Mouse (Mus musculus): Measurements from ENCODE around the gene Nek9. TPM values are rescaled to one million over a fixed set of nuclear protein-coding genes. Genes with fewer than 3 reads are reported as not detected.

The Nek9 gene
- total RNA-seq, 2 experiments from 2014 or later, result 25.1 to 26.4 TPM

DNA sequence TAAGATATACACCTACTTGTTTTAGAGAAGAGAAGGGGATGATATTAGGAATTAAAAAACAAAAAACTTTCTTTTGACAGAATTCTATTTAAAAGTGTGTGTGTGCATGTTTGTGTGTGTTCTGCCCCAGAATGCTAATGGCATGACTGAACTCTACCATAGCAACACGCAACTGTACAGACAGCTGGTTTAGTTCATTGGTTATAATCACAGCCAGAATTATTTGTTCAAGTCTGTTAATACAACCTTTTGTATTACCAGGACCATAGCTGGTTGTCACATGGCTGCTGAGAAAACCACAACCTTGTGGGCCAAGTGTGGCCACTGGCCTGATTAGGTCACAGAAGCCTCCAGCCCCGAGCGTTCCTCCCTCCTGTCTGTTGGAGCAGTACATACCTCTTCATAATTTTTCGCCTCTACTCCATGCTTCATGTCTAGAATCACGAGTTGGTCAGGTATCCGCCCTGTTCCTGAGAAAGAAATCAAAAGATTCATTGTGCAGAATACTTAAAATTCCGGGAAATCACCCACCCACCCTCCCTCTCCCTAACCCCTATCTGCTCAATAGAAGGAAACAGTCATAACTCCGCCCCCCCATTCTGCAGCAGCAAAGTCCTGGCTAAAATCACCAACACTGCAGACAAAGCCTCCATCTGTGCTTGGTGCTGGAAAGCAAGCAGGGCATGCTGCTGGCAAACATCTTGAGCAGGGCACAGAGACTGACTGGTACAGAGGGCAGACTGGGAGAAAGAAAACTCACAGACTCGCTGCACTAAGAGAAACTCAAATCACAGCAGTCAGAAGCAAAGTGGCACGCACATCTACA, 11.5 kb upstream of the Nek9 start:
- intact Hi-C loops (cut with DNase I), result loop anchor here (5.0 kb wide), 1 partner anchor 122 kb away; the partner anchor contains the start of gene Fos

GRCm38 (mm10) chr12:85348338-85348737, 9.2 kb upstream of the Nek9 start:
- intact Hi-C loops (cut with DNase I), result loop anchor here (5.0 kb wide), 1 partner anchor 314 kb away; no protein-coding TSS in a partner anchor

More for the DNA sequence above, 11.5 kb upstream of the Nek9 start:
- peak; percentile 63 to 66 for DNase-seq (ENCODE audit: low spot score in 2 of 2)

DNA sequence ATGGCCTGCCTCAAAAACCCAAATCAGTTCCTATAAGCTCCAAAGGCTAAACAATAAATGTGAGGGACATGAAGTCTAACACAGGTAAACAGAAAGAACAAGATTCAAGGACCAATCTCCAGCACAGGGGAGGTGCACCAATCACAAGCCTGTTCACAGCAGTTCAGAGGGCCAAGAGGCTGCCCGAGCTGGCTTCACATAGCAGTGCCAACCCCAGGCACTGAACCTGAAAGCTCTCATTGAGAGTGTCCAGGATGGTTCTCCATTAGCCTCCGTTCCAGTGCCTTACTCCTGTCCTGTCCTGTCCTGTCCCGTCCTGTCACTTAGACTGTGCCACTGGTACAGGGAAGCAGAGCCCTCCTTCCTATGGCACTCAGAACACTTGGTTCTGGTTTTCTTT, 8.0 kb upstream of the Nek9 start:
- intact Hi-C loops (cut with DNase I), result loop anchor here (2.0 to 5.0 kb wide), 2 partner anchors 140 to 315 kb away; no protein-coding TSS in a partner anchor
- no peak for DNase-seq (ENCODE audit: low spot score in 2 of 2)

More at GRCm38 (mm10) chr12:85348338-85348737, 9.2 kb upstream of the Nek9 start:
- no peak for DNase-seq (ENCODE audit: low spot score in 2 of 2)

- intact Hi-C loops (cut with DNase I), result loop anchor here (2.0 to 5.0 kb wide), 2 partner anchors 140 to 316 kb away; no protein-coding TSS in a partner anchor
- DNase-seq (ENCODE audit: low spot score in 2 of 2), result peak; percentile 70 to 77
These were observed 7.2 kb upstream of the Nek9 start for GRCm38 (mm10) chr12:85346374-85346773.

DNA sequence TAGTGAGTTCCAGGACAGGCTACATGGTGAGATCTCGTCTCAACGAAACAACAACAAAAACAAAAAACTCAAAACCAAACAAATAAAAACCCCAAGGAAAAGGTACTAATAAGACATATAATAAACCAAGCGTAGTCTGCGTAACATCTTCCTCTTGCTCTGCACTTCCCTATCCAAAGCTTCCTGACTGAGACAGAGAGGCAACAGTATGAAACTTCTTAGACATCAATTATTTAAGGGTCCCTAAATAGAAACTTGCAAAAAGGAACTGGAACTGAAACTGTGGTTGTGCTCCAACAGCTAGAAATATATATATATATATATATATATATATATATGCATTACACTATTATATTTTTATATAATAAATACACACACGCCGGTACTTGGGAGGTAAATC, 6.4 kb upstream of the Nek9 start:
- DNase-seq (ENCODE audit: low spot score in 2 of 2), result no peak
- intact Hi-C loops (cut with DNase I), result loop anchor here (5.0 kb wide), 1 partner anchor 317 kb away; no protein-coding TSS in a partner anchor

DNA sequence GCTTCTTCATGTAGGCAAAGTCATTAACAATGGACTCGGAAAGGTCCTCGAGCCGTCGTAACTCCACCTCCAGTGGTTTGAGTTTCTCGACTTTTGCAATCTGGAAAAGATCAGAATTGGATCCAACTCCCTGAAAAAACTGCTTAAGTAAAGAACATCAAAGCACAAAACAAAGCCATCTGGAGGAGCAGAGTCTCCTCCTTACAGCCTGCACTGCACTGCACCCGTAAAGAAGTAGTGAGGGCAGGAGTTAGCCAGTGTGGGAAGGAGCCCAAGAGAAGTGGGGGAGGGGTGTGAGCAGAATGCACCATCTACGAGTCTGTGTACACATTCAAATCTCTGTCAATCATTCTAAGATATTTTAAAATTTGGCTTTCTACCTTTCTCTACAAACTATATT, 5.1 kb upstream of the Nek9 start:
- DNase-seq (ENCODE audit: low spot score in 2 of 2), result no peak
- intact Hi-C loops (cut with DNase I), result no loop called here

DNA sequence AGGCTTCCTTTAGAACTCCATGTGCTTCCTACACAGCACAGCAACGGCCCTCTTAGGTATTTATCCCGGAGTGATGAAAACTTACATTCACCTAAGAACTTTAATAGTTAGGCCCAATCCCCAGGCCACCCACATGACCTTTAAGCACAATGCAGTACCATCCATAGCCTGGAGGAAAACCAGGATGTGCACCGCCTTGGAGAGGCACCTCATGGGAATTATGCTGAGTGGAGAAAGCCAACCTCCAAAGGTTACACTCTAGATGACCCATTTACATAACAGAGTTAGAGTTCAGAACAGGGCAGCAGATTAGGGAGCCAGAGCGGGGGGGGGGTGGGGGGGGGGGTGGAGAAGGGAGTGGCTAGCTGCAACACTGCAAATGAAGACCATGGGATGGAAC, 3.1 kb upstream of the Nek9 start:
- DNase-seq (ENCODE audit: low spot score in 2 of 2), result no peak
- intact Hi-C loops (cut with DNase I), result no loop called here

GRCm38 (mm10) chr12:85341131-85341530, 2.0 kb upstream of the Nek9 start:
- intact Hi-C loops (cut with DNase I), result loop anchor here (2.0 kb wide), 1 partner anchor 152 kb away; no protein-coding TSS in a partner anchor
- peak; percentile 59 to 83 for DNase-seq (ENCODE audit: low spot score in 2 of 2)

DNA sequence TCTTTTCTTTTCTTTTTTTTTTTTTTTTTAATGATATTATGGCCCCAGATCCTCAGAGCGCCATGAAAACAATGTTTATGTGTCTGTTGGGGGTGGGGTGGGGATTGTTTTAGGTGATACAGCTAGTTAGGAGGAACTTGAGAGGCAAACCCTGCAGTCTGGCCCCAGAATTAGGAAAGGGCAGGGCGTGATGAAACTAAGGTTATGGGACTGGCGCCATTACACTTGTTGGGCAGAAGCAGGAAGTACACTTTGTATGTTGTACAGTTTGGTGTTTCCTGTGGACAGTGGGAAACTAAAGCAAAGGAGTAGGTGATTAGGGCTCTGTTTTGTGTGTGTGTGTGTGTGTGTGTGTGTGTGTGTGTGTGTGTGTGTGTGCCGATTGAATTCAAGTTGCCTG, 785 bp upstream of the Nek9 start:
- intact Hi-C loops (cut with DNase I), result loop anchor here (2.0 kb wide), 1 partner anchor 153 kb away; no protein-coding TSS in a partner anchor
- DNase-seq (ENCODE audit: low spot score in 2 of 2), result no peak

DNA sequence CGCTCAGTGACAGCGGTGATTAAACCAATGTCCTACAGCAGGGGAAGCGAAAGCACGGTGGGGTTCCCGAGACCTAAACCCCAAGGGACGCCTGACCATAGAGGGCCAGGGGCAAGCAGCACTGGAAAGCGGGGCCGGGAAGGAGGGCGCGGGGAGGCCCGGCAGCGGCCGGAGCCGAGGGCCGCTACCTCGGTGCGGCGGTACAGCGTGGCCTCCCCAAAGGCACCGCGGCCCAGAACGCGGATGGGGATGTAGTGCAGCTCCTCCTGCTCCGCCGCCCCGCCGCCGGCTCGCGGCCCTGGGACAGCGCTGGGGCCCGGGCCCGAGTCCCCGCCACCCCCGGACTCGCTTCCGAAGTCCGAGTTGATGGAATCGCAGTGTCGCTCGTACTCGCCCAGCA, 347 bp downstream of the Nek9 start:
- intact Hi-C loops (cut with DNase I), result no loop called here
- DNase-seq (ENCODE audit: low spot score in 2 of 2), result no peak

- DNase-seq (ENCODE audit: low spot score in 2 of 2), result no peak
- intact Hi-C loops (cut with DNase I), result no loop called here
These were observed 1.4 kb downstream of the Nek9 start for GRCm38 (mm10) chr12:85337567-85338311.

DNA sequence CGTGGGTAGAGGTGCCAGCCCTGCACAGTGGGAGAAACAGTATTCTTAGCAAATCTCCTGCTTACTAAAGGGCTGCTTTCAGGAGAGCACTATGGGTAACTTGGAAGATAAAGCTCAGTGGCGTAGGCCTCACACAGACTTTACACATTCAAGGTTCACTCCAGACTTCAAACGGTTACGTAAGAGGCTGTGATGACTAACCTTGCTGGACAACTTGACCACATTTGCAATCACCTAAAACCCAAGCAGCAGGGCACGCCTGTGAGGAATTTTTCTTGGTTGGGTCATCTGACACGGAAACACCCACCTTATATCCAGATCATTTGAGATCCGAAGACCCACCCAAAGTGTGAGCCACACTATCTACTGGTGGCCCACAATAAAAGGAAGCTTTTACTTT, 9.0 kb downstream of the Nek9 start:
- intact Hi-C loops (cut with DNase I), result no loop called here
- no peak for DNase-seq (ENCODE audit: low spot score in 2 of 2)

GRCm38 (mm10) chr12:85308651-85309050, 30.5 kb downstream of the Nek9 start:
- no peak for DNase-seq (ENCODE audit: low spot score in 2 of 2)
- intact Hi-C loops (cut with DNase I), result loop anchor here (10.0 kb wide), 1 partner anchor 334 kb away; the partner anchor contains the start of genes Arel1 and Fcf1

DNA sequence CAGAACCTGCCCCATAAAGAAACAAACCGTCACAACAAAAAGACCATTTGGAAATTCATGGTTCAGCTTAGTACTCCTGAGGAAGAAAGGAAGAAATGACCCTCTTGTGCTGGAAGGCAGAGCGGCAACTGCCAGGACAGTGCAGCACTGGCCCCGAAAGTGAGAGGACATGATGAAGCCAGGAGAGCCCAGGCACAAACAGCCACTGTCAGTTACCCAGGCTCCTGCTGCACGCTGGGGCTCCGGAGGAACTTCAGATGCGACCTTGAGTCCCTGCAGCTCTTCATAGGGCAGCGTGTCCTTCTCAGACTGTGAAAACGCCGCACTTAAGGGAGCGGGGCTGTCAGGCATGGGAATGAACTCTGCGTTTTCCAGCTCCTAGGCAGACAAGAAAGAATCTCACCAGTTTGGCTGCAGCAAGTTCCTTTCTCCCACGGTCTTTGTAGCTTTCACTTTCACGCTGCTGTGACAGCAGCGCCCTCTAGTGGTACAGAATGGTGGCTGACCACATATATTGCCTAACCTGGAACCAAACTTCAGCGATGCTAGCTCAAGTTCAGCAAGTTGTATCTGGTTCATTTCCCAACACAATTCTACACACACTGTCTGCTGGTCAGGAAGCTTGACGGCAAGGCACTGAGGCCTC, 33.8 kb downstream of the Nek9 start:
- DNase-seq (ENCODE audit: low spot score in 2 of 2), result peak; percentile 90 to 92
- intact Hi-C loops (cut with DNase I), result loop anchor here (2.0 to 10.0 kb wide), 2 partner anchors 137 to 331 kb away; partner anchors contain the start of genes Arel1 and Fcf1

- intact Hi-C loops (cut with DNase I), result loop anchor here (2.0 to 10.0 kb wide), 2 partner anchors 136 to 330 kb away; partner anchors contain the start of genes Arel1 and Fcf1
- DNase-seq (ENCODE audit: low spot score in 2 of 2), result peak in 1 of 2 experiments; percentile 14
These were observed 34.4 kb downstream of the Nek9 start for GRCm38 (mm10) chr12:85304725-85305124.

DNA sequence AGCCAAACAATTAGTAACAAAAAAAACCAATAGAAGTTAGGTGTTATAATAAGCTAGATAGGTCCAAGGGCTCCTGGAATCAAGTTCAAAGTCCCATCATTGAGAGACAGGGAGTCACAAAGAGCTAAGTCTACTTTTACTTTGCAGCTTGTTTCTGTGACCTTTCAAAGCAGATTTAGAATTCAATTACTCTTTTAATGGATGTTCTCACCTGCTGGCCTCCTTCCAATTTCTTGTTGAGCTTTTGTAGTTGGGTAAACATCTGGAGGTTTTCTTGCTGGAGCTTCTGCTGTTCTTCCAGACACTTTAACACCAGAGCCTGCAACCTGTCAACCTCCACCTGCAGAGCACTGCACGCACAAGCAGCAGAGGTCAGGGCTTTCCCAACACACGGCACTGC, 35.9 kb downstream of the Nek9 start:
- intact Hi-C loops (cut with DNase I), result loop anchor here (10.0 kb wide), 1 partner anchor 328 kb away; the partner anchor contains the start of genes Arel1 and Fcf1
- no peak for DNase-seq (ENCODE audit: low spot score in 2 of 2)

GRCm38 (mm10) chr12:85298835-85299180, 40.4 kb downstream of the Nek9 start:
- no peak for DNase-seq (ENCODE audit: low spot score in 2 of 2)
- intact Hi-C loops (cut with DNase I), result no loop called here

DNA sequence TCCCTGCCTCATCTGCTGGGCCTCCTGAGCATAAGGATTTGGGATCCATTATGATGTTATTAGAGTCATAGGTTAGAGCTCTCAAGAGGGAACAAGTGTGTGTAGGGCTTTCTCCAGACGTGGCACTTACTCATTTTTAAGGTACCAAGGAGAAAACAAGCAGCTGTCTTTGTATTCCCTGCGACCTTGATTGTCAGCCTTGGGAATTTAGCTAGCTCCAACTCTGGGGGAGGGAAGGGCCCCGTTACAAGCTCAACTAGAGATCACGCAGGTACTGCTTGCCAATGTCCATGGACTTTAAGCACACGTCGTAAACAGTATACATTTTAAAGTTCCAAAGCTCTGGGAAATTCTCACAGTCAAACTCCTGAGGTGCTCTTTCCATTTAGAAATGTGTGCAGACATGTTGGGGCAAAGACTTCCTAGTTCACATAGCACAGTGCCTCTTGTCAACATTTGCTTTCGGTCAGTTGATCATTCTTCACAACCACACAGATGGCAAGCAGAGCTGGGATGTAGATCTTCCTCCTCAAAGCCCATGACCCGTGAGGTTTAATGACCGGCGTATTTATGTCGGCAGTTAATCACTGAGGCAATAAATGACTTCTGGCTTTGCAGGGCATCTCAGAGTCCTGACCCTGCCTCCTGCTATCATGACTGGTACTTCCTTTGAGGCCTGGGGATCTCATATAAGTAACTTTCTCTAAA, 40.9 kb downstream of the Nek9 start:
- intact Hi-C loops (cut with DNase I), result no loop called here
- no peak for DNase-seq (ENCODE audit: low spot score in 2 of 2)

Data from left cerebral cortex, postnatal 14 days (tissue).